ENCODE assay signal across 8 mouse cellular contexts in the genomic region with DNA sequence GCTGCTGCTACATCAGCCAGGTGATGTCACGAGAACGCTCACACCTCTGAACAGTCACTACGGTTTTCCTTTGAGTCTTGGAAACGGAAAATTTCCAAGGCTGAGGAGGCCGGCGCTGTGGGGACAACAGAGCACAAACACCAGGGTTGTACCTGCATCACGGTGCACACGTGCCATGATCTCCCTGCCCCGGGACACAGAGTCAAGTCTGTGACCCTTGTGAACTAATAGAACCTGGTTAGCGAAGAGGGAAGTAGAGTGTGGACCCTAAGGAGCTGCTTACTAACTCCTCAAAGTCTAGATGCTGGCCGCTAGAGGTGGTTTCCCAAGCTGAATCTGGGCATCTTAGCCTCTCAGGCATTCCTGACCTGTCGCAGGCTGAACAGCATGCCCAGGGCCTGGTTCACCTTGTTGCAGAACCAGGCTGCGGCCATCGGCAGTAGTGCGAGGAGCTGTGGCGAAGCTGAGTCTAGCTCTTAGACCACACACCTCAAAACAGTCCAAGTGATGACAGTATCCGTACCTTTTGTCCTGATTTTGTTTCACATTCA. TPM values are rescaled to one million over a fixed set of nuclear protein-coding genes. Genes with fewer than 3 reads are reported as not detected.
DNase-seq lines count a peak whose midpoint lies in the region; ATAC-seq and TF ChIP-seq lines count a peak whose summit lies in the region.

No protein-coding gene starts in this region.

- TF ChIP-seq RAD21 in MEL (IDR thresholded peaks at IDR 0.05; ENCODE audit: low read depth, low read length): no peak

- peak overlapping the region; percentile 20 for H3K4me2 ChIP-seq in hindbrain, embryonic 13.5 days
- H3K4me2 ChIP-seq in midbrain, embryonic 11.5 days: peak overlapping the region; percentile 19; the same call in 1 of the 2 replicates

- 5% methylated on average over 17 of the region's 17 CpGs for WGBS in hindbrain, embryonic 13.5 days
- WGBS in midbrain, embryonic 11.5 days: 2% methylated on average over 17 of the region's 17 CpGs

- H3K4me3 ChIP-seq in MEL (ENCODE audit: control insufficient read depth in 1 of 2, insufficient read depth in 1 of 2, low read depth in 2 of 2, low read length in 2 of 2): peak overlapping the region; percentile 27 to 81; a peak in 3 of 4 replicates
- no peak overlapping the region for H3K4me3 ChIP-seq in hindbrain, embryonic 13.5 days
- no peak overlapping the region for H3K4me3 ChIP-seq in midbrain, embryonic 11.5 days (ENCODE audit: low read depth, low read length)

- peak; percentile 70 for ATAC-seq in hindbrain, embryonic 13.5 days (ENCODE audit: low FRiP score)
- ATAC-seq in midbrain, embryonic 11.5 days (ENCODE audit: low FRiP score): peak; percentile 57

- TF ChIP-seq CTCF in MEL (IDR thresholded peaks at IDR 0.05 in 2 of 3, conservative IDR thresholded peaks at IDR 0.05 in 1 of 3; ENCODE audit: control insufficient read depth in 1 of 3, insufficient read depth in 1 of 3, low read depth in 2 of 3, low read length in 3 of 3, poor library complexity in 1 of 3, severe bottlenecking in 1 of 3): no peak

- H3K79me2 ChIP-seq in MEL (ENCODE audit: control insufficient read depth, insufficient read depth, low read length, poor library complexity): no peaks in the 10 kb centered on the region

- H3K27me3 ChIP-seq in MEL (ENCODE audit: control insufficient read depth in 1 of 2, insufficient read depth in 2 of 2, low read length in 2 of 2): peaks cover 0 to 2% of the 10 kb centered on the region in 2 experiments; a peak in 1 of 4 replicates
- H3K27me3 ChIP-seq in hindbrain, embryonic 13.5 days: peaks cover 79% of the 10 kb centered on the region
- peaks cover 61% of the 10 kb centered on the region for H3K27me3 ChIP-seq in midbrain, embryonic 11.5 days (ENCODE audit: control insufficient read depth, insufficient read depth, low read length)

- no peak overlapping the region for H3K27ac ChIP-seq in MEL (ENCODE audit: control insufficient read depth, low read depth, low read length)
- no peak overlapping the region for H3K27ac ChIP-seq in hindbrain, embryonic 13.5 days
- no peak overlapping the region for H3K27ac ChIP-seq in midbrain, embryonic 11.5 days (ENCODE audit: low read depth, low read length)

- no peak for TF ChIP-seq POLR2A in MEL (IDR thresholded peaks at IDR 0.05; ENCODE audit: control insufficient read depth in 1 of 2, insufficient read depth in 1 of 2, low read depth in 1 of 2, low read length in 2 of 2, poor library complexity in 1 of 2)

- peak; percentile 49 for DNase-seq in embryo, embryonic 10.5 days (ENCODE audit: low spot score)
- no peak for DNase-seq in embryo, embryonic 10 days (ENCODE audit: low spot score)
- no peak for DNase-seq in MEL (ENCODE audit: low read depth, low spot score)
- no peak for DNase-seq in midbrain, embryonic 11.5 days (ENCODE audit: low spot score, missing footprints)
- no peak for DNase-seq in right cerebral cortex, postnatal 14 days
- DNase-seq in thymus, postnatal 36 days: no peak
- no peak for DNase-seq in frontal cortex, postnatal 14 days (ENCODE audit: low spot score in 2 of 2)

- H3K9me3 ChIP-seq in MEL (replicated peaks; ENCODE audit: insufficient read depth, low read length): no peaks in the 10 kb centered on the region
- H3K9me3 ChIP-seq in hindbrain, embryonic 13.5 days: no peaks in the 10 kb centered on the region
- no peaks in the 10 kb centered on the region for H3K9me3 ChIP-seq in midbrain, embryonic 11.5 days (ENCODE audit: control insufficient read depth, low read length)

- no peak for TF ChIP-seq EP300 in MEL (IDR thresholded peaks at IDR 0.05; ENCODE audit: low read depth in 1 of 2, low read length in 2 of 2)

- H3K4me1 ChIP-seq in MEL (ENCODE audit: control insufficient read depth in 1 of 2, insufficient read depth in 2 of 2, low read length in 2 of 2): 0 out of 4 replicates have a peak, but pooled peaks cover 0 to 5% of the 10 kb centered on the region in 2 experiments
- H3K4me1 ChIP-seq in hindbrain, embryonic 13.5 days (replicated peaks): peaks cover 9% of the 10 kb centered on the region
- H3K4me1 ChIP-seq in midbrain, embryonic 11.5 days (ENCODE audit: control insufficient read depth, insufficient read depth, low read length): no peaks in the 10 kb centered on the region

- no peaks in the 10 kb centered on the region for H3K36me3 ChIP-seq in MEL (ENCODE audit: control insufficient read depth in 1 of 2, insufficient read depth in 2 of 2, low read length in 2 of 2)
- H3K36me3 ChIP-seq in hindbrain, embryonic 13.5 days: no peaks in the 10 kb centered on the region
- H3K36me3 ChIP-seq in midbrain, embryonic 11.5 days (ENCODE audit: control insufficient read depth, insufficient read depth, low read length): no peaks in the 10 kb centered on the region

- no peak overlapping the region for H3K9ac ChIP-seq in MEL (ENCODE audit: control insufficient read depth, low read depth, low read length, poor library complexity, severe bottlenecking)
- H3K9ac ChIP-seq in hindbrain, embryonic 13.5 days: no peak overlapping the region
- no peak overlapping the region for H3K9ac ChIP-seq in midbrain, embryonic 11.5 days (ENCODE audit: low read length)

TF ChIP-seq in MEL, 35 proteins besides CTCF, POLR2A, EP300 and RAD21:
- TF ChIP-seq GATA1 (IDR thresholded peaks at IDR 0.05; ENCODE audit: low read depth, low read length) (no peak), ELF1 (IDR thresholded peaks at IDR 0.05; ENCODE audit: low read depth, low read length) (0 out of 2 replicates have a peak, but pooled peaks have one; percentile 8)

RNA-seq across cellular contexts. Expression of a gene that starts 5.8 kb away (rescaled TPM):
- total RNA-seq in MEL (2012; rRNA removed): 8.9 and 9.8 TPM in 2 replicates
- polyA plus RNA-seq in MEL (2012; ENCODE audit: insufficient read depth in 1 of 2, insufficient read length in 2 of 2, low read depth in 1 of 2, low replicate concordance in 2 of 2, missing spikeins in 1 of 2): 10 to 100 TPM in 1 of 2 experiments, not detected in 1; 13.0 TPM
- 0.57 and 1.1 TPM in 2 replicates for polyA plus RNA-seq in hindbrain, embryonic 13.5 days (2015; fragmentation: Nextera tagmentation; extraction: Ambion mirVana)
- 1.6 and 1.8 TPM in 2 replicates for polyA plus RNA-seq in midbrain, embryonic 11.5 days (2014; fragmentation: Nextera tagmentation; extraction: Ambion mirVana)

Comparison
In these comparisons a context has a peak if more than half of its experiments do, and no peak if none do; other contexts are left out.
1. H3K4me3 ChIP-seq: peak in MEL (2 of 2); none in hindbrain, embryonic 13.5 days (single experiment) and midbrain, embryonic 11.5 days (single experiment).